Mouse (Mus musculus) ES-E14 (cell line): ENCODE measurements around the gene Eif3l.

Experiments used
- CHD2 ChIP-seq: IDR thresholded peaks from 2 replicates; pipeline ENCODE4 v1.6.1; 2014; ENCODE audit warnings: mild to moderate bottlenecking, low read depth, low read length, inconsistent platforms
- MAFK ChIP-seq: IDR thresholded peaks from 2 replicates; pipeline ENCODE4 v1.6.1; 2014; ENCODE audit warnings: mild to moderate bottlenecking, low read depth, low read length, inconsistent platforms; ENCODE audit not compliant: insufficient read depth
- ZC3H11A ChIP-seq: IDR thresholded peaks from 2 replicates; pipeline ENCODE4 v1.6.1; 2012; ENCODE audit warnings: low read depth, mild to moderate bottlenecking, inconsistent platforms, low read length, borderline replicate concordance
- ZNF384 ChIP-seq: IDR thresholded peaks from 2 replicates; pipeline ENCODE4 v1.6.1; 2012; ENCODE audit warnings: low read depth, low read length, inconsistent platforms

DNA sequence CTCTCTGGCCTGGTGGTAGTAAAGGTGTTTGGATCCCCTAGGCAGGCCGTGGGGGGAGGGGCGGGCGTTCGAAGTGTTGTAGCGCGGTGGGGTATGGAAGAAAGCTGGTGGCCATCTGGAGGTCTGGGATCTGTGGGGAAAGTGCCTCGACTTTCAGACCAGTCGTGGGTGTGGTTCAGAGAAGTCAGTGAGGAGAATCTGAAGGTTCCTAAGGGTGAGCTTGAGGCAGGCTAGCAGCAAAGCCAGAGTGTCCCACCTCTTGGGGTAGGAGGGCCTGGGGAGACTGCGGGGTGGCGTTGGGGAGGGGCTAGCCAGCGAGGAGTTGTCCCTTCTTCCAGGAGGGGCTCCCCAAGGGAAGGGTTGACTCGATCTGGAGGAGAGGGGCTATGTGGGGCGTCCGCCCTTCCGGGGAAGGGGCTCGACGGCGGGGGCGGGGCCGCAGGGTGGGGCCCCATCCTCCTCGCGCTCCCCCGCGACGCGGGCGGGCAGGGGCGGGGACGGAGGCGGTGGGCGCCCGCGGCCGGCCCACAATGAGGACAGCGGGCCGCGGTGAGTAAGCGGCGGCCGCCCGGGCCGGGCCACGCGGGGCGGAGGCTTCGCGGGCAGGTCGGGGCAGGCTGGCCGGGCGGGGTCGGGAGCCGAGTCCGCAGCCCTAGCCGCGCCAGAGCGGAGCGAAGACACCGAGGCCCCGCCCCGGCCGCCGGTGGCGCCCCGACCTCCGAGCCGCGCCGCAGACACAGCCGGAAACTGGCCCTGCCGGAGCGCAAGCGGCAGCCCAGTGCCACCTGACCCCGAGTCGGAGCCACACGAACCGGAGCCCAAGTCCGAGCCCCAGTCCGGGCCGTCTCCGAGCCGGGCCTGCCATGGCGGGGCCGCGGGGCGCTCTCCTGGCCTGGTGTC is 33.7 kb downstream of the Eif3l start, which contains the start of gene Micall1:
- no peak for TF ChIP-seq ZC3H11A
- TF ChIP-seq ZNF384: no peak
- no peak for TF ChIP-seq CHD2
- no peak for TF ChIP-seq MAFK
